Mouse (Mus musculus) neutrophil, adult 5-6 weeks (primary cell): ENCODE measurements at regions not wholly inside any gene's neighbourhood (a gene's known extent, or its start where the extent isn't known, plus 50 kb on each side); places are given as distances from the start of the nearest gene placed in this dataset.

ENCODE experiments used
- ATAC-seq: fragments of 151-379, 151-347 bp; 2 replicates; pipeline ENCODE4 v1.8.0; 2017; ENCODE audit warnings: mild to moderate bottlenecking, moderate TSS enrichment; ENCODE audit not compliant: insufficient number of reproducible peaks, poor library complexity, low FRiP score, severe bottlenecking; ENCODE audit errors: extremely low read depth

- ATAC-seq: no peak
Measured at GRCm38 (mm10) chr10:12175141-12175540, 694.0 kb downstream of the Utrn start.

DNA sequence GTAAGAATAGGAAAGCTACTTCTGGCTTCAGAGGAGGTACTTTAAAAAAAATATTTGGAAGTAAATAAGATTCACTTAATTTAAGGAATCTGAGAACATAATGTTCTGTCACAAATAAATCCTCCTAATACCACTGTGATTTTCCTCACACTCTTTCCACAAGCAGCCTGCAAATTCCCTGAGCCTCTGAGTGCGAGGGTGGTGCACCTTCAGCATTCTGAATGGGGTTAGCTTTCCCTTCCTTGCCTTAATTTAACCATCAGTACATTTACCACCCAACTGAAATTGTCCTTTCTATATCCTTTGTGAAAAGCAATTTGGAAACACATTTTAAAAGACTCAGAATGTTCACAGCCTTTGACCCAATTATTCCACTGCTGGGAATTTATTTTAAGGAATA, 691.7 kb downstream of the Utrn start:
- no peak for ATAC-seq

GRCm38 (mm10) chr10:12180965-12181364, 688.2 kb downstream of the Utrn start:
- no peak for ATAC-seq

- no peak for ATAC-seq
Measured at GRCm38 (mm10) chr10:12186918-12187639, 682.1 kb downstream of the Utrn start.

DNA sequence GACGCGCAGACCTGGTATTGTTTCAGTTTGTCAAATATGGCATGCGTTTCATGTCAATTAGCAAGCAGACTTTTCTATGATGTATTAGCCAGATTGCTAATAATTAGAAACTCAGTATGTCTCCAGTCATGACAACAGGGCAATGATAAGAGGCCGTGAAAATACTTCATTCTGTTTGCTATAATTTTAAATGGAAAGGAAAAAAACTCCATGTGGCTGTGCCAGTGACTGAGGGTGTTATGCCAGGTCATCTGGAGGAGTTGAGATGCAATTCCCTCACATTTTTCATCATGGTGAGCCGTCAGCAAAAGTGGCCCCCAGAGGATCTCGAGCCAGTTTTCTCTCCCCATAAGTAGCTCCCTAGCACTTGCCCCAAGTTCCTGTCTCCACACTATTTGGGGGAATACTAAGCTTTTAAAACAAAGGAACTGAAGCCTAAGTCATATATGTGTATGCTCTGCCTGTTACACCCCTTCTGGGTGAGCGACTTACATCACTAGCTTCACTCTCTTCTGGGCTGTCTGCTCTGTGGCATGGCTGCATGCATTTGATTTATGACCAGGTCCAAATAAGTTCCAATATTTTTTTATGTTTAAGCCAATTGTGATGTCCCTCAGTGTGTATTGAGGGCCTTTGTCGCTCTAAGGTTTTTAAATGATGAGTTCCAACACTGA, 681.4 kb downstream of the Utrn start:
- no peak for ATAC-seq

DNA sequence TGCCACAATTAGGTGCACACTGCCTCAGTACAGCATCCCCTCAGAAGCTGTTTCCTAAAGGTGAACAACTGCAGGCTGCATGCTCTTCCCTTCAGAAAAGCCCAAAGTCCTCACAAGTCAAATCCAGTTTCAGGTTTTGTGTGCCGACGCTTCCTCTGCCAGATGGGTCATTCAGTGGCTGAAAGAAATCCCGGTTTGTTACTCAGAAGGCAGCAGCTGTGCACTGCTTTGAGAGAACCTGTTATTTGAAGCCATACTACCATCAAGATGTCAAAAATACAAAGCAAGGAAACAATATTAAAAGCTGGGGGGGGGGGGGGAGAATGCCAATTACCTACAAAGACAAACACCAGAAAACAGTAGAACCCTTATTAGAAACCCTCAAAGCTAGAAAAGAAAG, 678.7 kb downstream of the Utrn start:
- ATAC-seq: no peak

- no peak for ATAC-seq
Measured at GRCm38 (mm10) chr10:12207301-12207700, 661.9 kb downstream of the Utrn start.

DNA sequence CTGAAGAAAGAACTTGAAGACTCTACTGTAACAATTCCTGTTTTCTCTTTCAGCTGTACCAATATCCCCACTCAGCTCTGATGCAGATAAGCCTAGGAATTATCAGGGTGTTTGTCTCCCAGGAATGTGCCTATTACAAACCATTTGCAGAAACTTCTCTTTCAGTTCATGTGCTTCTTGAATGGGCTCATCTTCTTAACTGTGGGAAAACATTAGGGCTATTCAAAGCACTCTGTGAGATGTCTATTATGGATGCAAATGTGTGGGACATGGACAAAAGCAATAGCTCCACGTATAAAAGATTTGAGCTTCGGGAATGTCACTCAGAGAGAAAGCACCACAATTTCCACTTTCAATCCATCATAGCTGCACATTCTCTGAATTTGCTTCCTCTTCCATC, 659.0 kb downstream of the Utrn start:
- ATAC-seq: no peak

GRCm38 (mm10) chr10:12218879-12219278, 650.3 kb downstream of the Utrn start:
- ATAC-seq: no peak

DNA sequence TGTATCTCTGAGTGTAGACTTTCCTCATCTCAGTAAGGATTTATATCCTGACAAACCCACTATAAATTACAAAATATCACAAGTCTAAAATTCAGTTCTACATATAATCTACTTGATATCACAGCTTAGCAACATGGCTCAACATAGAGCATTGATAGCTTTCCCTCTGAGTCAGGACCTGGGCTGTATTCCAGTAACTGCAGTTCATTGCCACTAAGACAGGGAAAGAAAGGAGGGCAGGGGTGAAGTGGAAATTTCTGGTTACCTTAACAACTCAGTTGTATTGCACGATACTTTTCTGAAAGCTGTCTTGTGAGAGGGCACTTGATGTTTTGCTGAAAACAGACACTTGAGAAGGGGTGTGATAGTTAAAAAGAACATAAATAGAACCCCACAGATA, 635.0 kb downstream of the Utrn start:
- ATAC-seq: no peak

- no peak for ATAC-seq
Measured at GRCm38 (mm10) chr10:12248853-12249252, 620.3 kb downstream of the Utrn start.

- no peak for ATAC-seq
Measured at GRCm38 (mm10) chr10:12253274-12253673, 615.9 kb downstream of the Utrn start.

GRCm38 (mm10) chr10:12285679-12286078, 583.5 kb downstream of the Utrn start:
- ATAC-seq: no peak

GRCm38 (mm10) chr10:12298887-12299286, 570.3 kb downstream of the Utrn start:
- ATAC-seq: no peak

DNA sequence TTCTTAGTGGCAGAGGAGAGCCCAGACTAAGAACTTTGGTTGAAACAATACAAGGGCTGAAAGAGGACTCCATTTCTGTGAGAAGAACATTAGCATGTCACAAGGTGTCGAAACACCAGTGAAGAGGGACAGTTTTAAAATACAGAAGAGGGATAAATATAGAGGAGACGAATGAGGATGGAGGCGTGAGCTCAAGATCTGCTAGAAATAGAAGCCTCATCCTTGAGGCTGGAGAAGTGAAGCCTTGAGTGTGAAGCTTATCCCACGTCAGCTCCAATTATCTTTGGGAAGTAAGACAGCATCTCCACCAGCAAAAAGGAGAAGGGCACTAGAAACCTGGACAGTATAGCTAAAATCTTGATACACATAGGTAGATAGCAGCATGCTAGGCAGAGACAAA, 566.8 kb downstream of the Utrn start:
- ATAC-seq: no peak

DNA sequence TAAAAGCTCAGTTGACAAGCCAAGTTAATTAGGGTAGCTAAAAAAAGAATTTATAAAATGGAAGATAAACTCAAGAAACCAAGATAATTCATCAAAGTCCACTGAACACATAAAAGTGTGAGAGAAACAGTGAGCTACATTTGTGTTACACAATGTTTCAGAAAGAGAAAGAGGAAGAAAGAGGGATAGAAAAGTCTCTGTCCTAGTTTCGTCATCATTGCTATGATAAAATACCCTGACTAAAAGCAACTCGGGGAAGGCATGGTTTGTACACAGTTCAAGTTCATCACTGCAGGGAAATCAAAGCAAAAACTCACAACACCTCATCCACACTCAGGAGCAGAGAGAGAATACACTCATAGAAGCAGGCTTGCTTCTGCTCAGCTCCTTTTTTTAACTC, 548.9 kb downstream of the Utrn start:
- no peak for ATAC-seq
